Mouse (Mus musculus) hindbrain, embryonic 12.5 days (tissue): ENCODE data around the gene Rbl2. TPM values are rescaled to one million over a fixed set of nuclear protein-coding genes. Genes with fewer than 3 reads are reported as not detected.

Experiments used
- ATAC-seq: fragments of 200-750 bp; cut with Nextera tagmentation; 2 replicates; pipeline ENCODE4 v1.8.0; 2017; ENCODE audit warnings: moderate TSS enrichment; ENCODE audit not compliant: low FRiP score
- H3K27ac ChIP-seq: fragments of 300-500 bp; sonication (generic); 2 replicates; pipeline ENCODE4 v1.5.1; 2016; ENCODE audit warnings: mild to moderate bottlenecking
- H3K27me3 ChIP-seq: fragments of 300-500 bp; sonication (generic); 2 replicates; pipeline ENCODE4 v1.6.1; 2016; ENCODE audit warnings: mild to moderate bottlenecking
- H3K36me3 ChIP-seq: fragments of 300-500 bp; sonication (generic); 2 replicates; pipeline ENCODE4 v1.6.1; 2016; ENCODE audit warnings: mild to moderate bottlenecking
- H3K4me1 ChIP-seq: fragments of 300-500 bp; sonication (generic); 2 replicates; pipeline ENCODE4 v1.6.1; 2016
- H3K4me2 ChIP-seq: fragments of 300-500 bp; sonication (generic); replicated peaks from 2 replicates; pipeline ENCODE4 v1.6.1; 2016; ENCODE audit warnings: mild to moderate bottlenecking
- H3K4me3 ChIP-seq: fragments of 300-500 bp; sonication (generic); 2 replicates; pipeline ENCODE4 v1.5.1; 2016; ENCODE audit warnings: mild to moderate bottlenecking
- H3K9ac ChIP-seq: fragments of 300-500 bp; sonication (generic); 2 replicates; pipeline ENCODE4 v1.6.1; 2016; ENCODE audit warnings: mild to moderate bottlenecking, moderate library complexity
- H3K9me3 ChIP-seq: fragments of 300-500 bp; sonication (generic); replicated peaks from 2 replicates; pipeline ENCODE4 v1.6.1; 2016; ENCODE audit warnings: mild to moderate bottlenecking
- WGBS: fragments of 180-500 bp; shearing (Covaris S2); methylation state at CpG from one replicate; pipeline ENCODE4 v1.1.7; 2016; 5-methylcytosine and 5-hydroxymethylcytosine counted together
- polyA plus RNA-seq: library from polyadenylated mRNA; unstranded; fragments of >200 nt; fragmentation: Nextera tagmentation; extraction: Ambion mirVana; gene quantifications from 2 replicates; pipeline ENCODE4 v1.2.1, GENCODE M21; 2016

The Rbl2 gene
- 19.4 and 19.5 TPM in 2 replicates for polyA plus RNA-seq

- Histone ChIP-seq H3K9me3 (no peaks in the 10 kb centered on the region), H3K4me3 (peak within 1 kb of the TSS; percentile 74), H3K4me2 (peak within 1 kb of the TSS; percentile 66), H3K9ac (peak within 1 kb of the TSS; percentile 75), H3K36me3 (no peaks in the 10 kb centered on the region), H3K27me3 (no peaks in the 10 kb centered on the region), H3K4me1 (peaks cover 19% of the 10 kb centered on the region), H3K27ac (peak within 1 kb of the TSS; percentile 87)
- WGBS: 1% methylated on average over 25 of the region's 25 CpGs
- peak; percentile 97 for ATAC-seq
Observed at GRCm38 (mm10) chr8:91069834-91070233, at the start of gene Rbl2. TSS of gene Rbl2 (plus strand) at chr8:91070057.

GRCm38 (mm10) chr8:91034417-91034816 is 35.4 kb upstream of the Rbl2 start:
- no peaks in the 10 kb centered on the region for H3K9me3 ChIP-seq
- H3K4me2 ChIP-seq: no peak overlapping the region
- no peaks in the 10 kb centered on the region for H3K27me3 ChIP-seq
- H3K9ac ChIP-seq: no peak overlapping the region
- WGBS: 86% methylated on average over 6 of the region's 6 CpGs
- no peak overlapping the region for H3K4me3 ChIP-seq
- no peak for ATAC-seq
- no peaks in the 10 kb centered on the region for H3K4me1 ChIP-seq
- H3K36me3 ChIP-seq: peaks cover 89% of the 10 kb centered on the region
- no peak overlapping the region for H3K27ac ChIP-seq

DNA sequence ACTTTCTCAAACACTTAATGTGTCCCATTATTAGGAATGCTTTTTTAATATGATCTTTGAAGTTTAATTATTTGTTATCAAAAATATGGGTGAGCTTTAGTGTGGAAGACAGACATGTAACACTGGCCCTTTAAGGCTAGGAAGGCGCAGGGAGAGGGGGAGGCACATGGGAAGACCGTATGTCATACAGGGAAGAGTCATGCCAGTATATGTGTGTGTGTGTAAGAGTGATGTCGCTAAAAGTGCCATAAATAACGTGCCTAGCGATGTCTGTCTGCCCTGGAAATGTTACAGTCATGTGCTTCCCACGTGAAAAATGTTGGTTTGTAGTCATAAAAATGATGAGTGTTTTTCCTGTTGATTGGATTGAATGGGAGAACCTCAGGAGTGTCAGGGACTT is 33.0 kb upstream of the Rbl2 start:
- 89% methylated on average over 6 of the region's 6 CpGs for WGBS
- no peaks in the 10 kb centered on the region for H3K4me1 ChIP-seq
- H3K9ac ChIP-seq: no peak overlapping the region
- no peaks in the 10 kb centered on the region for H3K9me3 ChIP-seq
- no peaks in the 10 kb centered on the region for H3K27me3 ChIP-seq
- no peak overlapping the region for H3K4me3 ChIP-seq
- no peak for ATAC-seq
- H3K36me3 ChIP-seq: peaks cover 92% of the 10 kb centered on the region
- H3K27ac ChIP-seq: no peak overlapping the region
- H3K4me2 ChIP-seq: no peak overlapping the region

- no peak overlapping the region for H3K9ac ChIP-seq
- 91% methylated on average over 1 of the region's 1 CpGs for WGBS
- ATAC-seq: no peak
- no peak overlapping the region for H3K4me2 ChIP-seq
- H3K9me3 ChIP-seq: no peaks in the 10 kb centered on the region
- H3K4me1 ChIP-seq: no peaks in the 10 kb centered on the region
- H3K36me3 ChIP-seq: peaks cover 94% of the 10 kb centered on the region
- no peak overlapping the region for H3K4me3 ChIP-seq
- no peaks in the 10 kb centered on the region for H3K27me3 ChIP-seq
- H3K27ac ChIP-seq: no peak overlapping the region
Observed at GRCm38 (mm10) chr8:91038637-91039036, 31.2 kb upstream of the Rbl2 start.

DNA sequence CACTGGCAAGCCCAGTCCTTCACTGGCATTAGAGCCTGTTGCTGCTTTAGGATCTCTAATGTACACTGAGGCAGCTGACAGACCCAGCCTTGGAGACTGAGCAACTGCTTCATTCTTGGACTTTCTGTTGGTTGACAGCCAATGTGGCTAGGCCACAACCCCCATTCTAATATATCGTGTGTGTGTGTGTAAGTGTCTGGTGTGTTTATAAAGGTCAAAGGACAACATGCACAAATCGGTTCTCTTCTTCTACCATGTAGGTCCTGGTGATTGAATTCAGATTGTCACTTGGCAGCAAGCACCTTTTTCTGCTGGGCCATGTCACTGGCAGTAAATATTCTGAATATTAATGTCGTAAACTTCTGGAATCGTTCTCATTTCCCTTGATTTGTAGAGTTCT is 23.5 kb upstream of the Rbl2 start:
- 92% methylated on average over 4 of the region's 4 CpGs for WGBS
- no peak overlapping the region for H3K9ac ChIP-seq
- no peak for ATAC-seq
- no peak overlapping the region for H3K4me2 ChIP-seq
- H3K9me3 ChIP-seq: no peaks in the 10 kb centered on the region
- no peaks in the 10 kb centered on the region for H3K27me3 ChIP-seq
- no peak overlapping the region for H3K4me3 ChIP-seq
- H3K4me1 ChIP-seq: no peaks in the 10 kb centered on the region
- H3K36me3 ChIP-seq: peaks cover 75% of the 10 kb centered on the region
- H3K27ac ChIP-seq: no peak overlapping the region

- Histone ChIP-seq H3K36me3 (peaks cover 49% of the 10 kb centered on the region), H3K4me1 (no peaks in the 10 kb centered on the region), H3K9me3 (no peaks in the 10 kb centered on the region), H3K9ac (no peak overlapping the region), H3K4me3 (no peak overlapping the region), H3K27ac (no peak overlapping the region), H3K27me3 (no peaks in the 10 kb centered on the region), H3K4me2 (no peak overlapping the region)
- ATAC-seq: no peak
- WGBS: 63% methylated on average over 8 of the region's 8 CpGs
Observed at GRCm38 (mm10) chr8:91051037-91051436, 18.8 kb upstream of the Rbl2 start.

- H3K4me2 ChIP-seq: no peak overlapping the region
- WGBS: 99% methylated on average over 4 of the region's 4 CpGs
- ATAC-seq: no peak
- no peaks in the 10 kb centered on the region for H3K9me3 ChIP-seq
- H3K9ac ChIP-seq: no peak overlapping the region
- H3K4me1 ChIP-seq: no peaks in the 10 kb centered on the region
- H3K36me3 ChIP-seq: peaks cover 35% of the 10 kb centered on the region
- no peak overlapping the region for H3K27ac ChIP-seq
- no peak overlapping the region for H3K4me3 ChIP-seq
- no peaks in the 10 kb centered on the region for H3K27me3 ChIP-seq
Observed at GRCm38 (mm10) chr8:91054418-91054817, 15.4 kb upstream of the Rbl2 start.

DNA sequence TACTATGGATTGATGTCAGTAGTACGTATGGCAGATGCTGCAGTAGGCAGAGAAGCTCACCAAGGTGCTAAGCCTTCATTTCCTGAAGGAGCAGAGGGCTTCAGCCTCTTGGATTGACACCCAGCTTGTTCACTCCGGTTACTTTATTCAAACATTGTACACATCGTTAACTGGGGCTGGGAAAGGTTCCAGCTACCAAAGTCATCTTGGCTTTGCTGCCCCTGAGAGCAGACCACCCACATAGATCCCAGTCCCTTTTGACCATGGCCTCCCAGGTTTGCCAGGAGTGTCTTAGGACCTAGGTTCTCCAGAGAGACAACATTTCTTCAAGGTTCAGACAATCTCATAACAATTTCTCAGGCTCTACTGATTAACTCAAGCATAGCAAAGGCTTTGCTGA is 13.0 kb upstream of the Rbl2 start:
- H3K4me3 ChIP-seq: no peak overlapping the region
- WGBS: 75% methylated on average over 3 of the region's 3 CpGs
- ATAC-seq: no peak
- H3K4me2 ChIP-seq: no peak overlapping the region
- no peak overlapping the region for H3K27ac ChIP-seq
- H3K9me3 ChIP-seq: no peaks in the 10 kb centered on the region
- peaks cover 17% of the 10 kb centered on the region for H3K36me3 ChIP-seq
- no peak overlapping the region for H3K9ac ChIP-seq
- H3K27me3 ChIP-seq: no peaks in the 10 kb centered on the region
- H3K4me1 ChIP-seq: no peaks in the 10 kb centered on the region

GRCm38 (mm10) chr8:91059086-91059578 is 10.7 kb upstream of the Rbl2 start:
- Histone ChIP-seq H3K27ac (no peak overlapping the region), H3K4me1 (no peaks in the 10 kb centered on the region), H3K27me3 (no peaks in the 10 kb centered on the region), H3K9me3 (no peaks in the 10 kb centered on the region), H3K4me3 (no peak overlapping the region), H3K36me3 (0 out of 2 replicates have a peak, but pooled peaks cover 6% of the 10 kb centered on the region), H3K4me2 (no peak overlapping the region), H3K9ac (no peak overlapping the region)
- no peak for ATAC-seq

DNA sequence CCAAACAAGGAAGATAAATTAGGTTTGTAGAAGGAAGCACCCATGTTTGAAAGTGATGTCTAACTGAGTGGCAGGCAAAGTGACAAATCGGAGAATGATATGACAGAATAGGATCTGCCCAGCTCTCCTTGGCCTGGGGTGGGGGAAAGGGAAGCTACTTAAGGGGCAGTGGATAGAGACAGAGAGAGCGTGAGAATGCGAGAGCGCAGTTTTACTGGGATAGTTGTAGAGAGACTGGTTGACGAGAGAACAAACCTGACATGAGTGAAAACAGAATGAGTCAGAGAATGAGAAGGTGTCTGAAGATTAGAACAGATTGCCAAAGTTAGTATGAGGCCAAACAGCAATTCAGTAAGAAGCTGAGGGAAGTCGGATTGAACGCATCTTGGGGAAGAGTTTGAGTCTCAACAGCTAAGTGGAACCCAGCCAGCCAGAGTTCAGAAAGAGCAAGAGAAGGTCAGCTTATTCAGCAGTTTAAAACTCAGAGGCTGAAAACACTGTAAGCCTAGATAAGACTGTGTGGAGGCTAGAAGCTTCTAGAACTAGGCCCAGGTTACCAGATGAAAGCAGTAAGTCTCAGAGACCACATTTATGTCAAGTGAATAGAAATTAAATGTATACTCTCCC is 9.9 kb upstream of the Rbl2 start:
- H3K4me1 ChIP-seq: no peaks in the 10 kb centered on the region
- no peaks in the 10 kb centered on the region for H3K9me3 ChIP-seq
- H3K27me3 ChIP-seq: no peaks in the 10 kb centered on the region
- no peak overlapping the region for H3K27ac ChIP-seq
- no peak overlapping the region for H3K4me3 ChIP-seq
- no peak overlapping the region for H3K4me2 ChIP-seq
- H3K9ac ChIP-seq: no peak overlapping the region
- 0 out of 2 replicates have a peak, but pooled peaks cover 6% of the 10 kb centered on the region for H3K36me3 ChIP-seq
- WGBS: 92% methylated on average over 7 of the region's 7 CpGs
- no peak for ATAC-seq

DNA sequence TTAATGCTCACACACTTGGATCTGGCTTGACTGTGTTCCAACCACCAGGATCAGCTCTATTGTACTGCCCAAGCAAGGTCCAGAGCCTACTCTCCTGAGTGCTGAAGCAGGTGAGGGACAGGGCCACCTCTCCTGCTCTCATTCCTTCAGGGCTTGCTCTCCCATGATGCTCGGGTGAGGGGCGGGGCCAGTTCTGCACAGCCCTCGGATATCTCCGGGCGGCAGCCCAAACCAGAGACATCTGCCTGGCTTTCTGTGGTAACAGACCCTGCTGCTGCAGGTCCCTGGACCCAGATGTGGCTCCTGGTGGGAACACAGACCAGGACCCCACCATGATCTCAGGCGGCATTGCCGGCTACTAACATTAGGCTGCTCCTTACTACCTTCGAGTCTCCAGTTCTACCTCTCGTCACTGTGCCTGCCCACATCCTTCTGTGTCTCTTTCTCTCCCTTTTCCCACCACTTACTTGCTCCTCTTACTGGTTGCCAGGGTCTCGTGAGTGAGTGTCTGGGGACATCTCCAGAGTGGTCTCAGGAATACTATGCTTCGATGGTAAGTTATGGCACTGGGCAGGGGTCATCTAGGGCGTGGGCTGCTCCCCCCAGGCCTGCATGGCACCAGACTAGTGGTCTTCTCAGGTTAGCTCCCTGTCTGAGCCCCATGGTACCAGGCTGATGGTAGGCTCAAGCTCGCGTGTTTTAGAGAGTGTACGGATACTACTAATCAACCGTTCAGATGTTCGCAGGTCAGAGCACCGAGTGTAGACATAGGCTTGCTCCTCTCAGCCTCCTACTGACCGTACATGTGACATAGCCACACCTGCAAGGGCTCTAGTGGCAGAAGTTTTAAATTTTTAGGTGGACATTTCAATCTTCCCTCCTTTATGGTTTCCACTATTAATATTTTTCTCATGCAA is 9.0 kb upstream of the Rbl2 start:
- no peak for ATAC-seq
- WGBS: 78% methylated on average over 19 of the region's 19 CpGs

GRCm38 (mm10) chr8:91065179-91065578 is 4.7 kb upstream of the Rbl2 start:
- Histone ChIP-seq H3K4me1 (peaks cover 3% of the 10 kb centered on the region; the same call in 1 of the 2 replicates), H3K4me3 (no peak overlapping the region), H3K36me3 (no peaks in the 10 kb centered on the region), H3K9me3 (no peaks in the 10 kb centered on the region), H3K27me3 (no peaks in the 10 kb centered on the region), H3K27ac (no peak overlapping the region), H3K4me2 (no peak overlapping the region), H3K9ac (no peak overlapping the region)
- 77% methylated on average over 4 of the region's 4 CpGs for WGBS
- no peak for ATAC-seq

More for the DNA sequence above, 9.0 kb upstream of the Rbl2 start:
- H3K27me3 ChIP-seq: no peaks in the 10 kb centered on the region
- no peaks in the 10 kb centered on the region for H3K9me3 ChIP-seq
- H3K27ac ChIP-seq: no peak overlapping the region
- H3K9ac ChIP-seq: no peak overlapping the region
- H3K4me3 ChIP-seq: no peak overlapping the region
- 0 out of 2 replicates have a peak, but pooled peaks cover 6% of the 10 kb centered on the region for H3K36me3 ChIP-seq
- H3K4me1 ChIP-seq: no peaks in the 10 kb centered on the region
- H3K4me2 ChIP-seq: no peak overlapping the region
